Mouse (Mus musculus) spleen, adult 2 months (tissue): ENCODE results near the gene Aacs.

Source experiments
- CTCF ChIP-seq: fragments of 200-500 bp; IDR thresholded peaks from 2 replicates; pipeline ENCODE4 v1.5.1; 2011; ENCODE audit warnings: mild to moderate bottlenecking, inconsistent platforms; ENCODE audit not compliant: insufficient read depth, insufficient read length, insufficient replicate concordance; ENCODE audit errors: extremely low read depth
- POLR2A ChIP-seq: fragments of 200-500 bp; IDR thresholded peaks from 2 replicates; pipeline ENCODE4 v1.6.1; 2011; ENCODE audit warnings: low read depth, low read length, inconsistent platforms

- TF ChIP-seq POLR2A (no peak), CTCF (no peak)
These were observed 1.9 kb downstream of the Aacs start for GRCm38 (mm10) chr5:125477533-125477932.
